Mouse (Mus musculus) limb, embryonic 13.5 days (tissue): ENCODE data around the gene Tcf21. TPM values are rescaled to one million over a fixed set of nuclear protein-coding genes. Genes with fewer than 3 reads are reported as not detected.

ENCODE experiments used
- ATAC-seq: fragments of 200-750 bp; cut with Nextera tagmentation; 2 replicates; pipeline ENCODE4 v1.8.0; 2017; ENCODE audit warnings: low read depth, moderate number of reproducible peaks, moderate TSS enrichment; ENCODE audit not compliant: low FRiP score
- H3K27ac ChIP-seq: fragments of 300-500 bp; sonication (generic); 2 replicates; pipeline ENCODE4 v1.5.1; 2015; ENCODE audit warnings: inconsistent platforms, mild to moderate bottlenecking, moderate library complexity
- H3K27me3 ChIP-seq: fragments of 300-500 bp; sonication (generic); 2 replicates; pipeline ENCODE4 v1.6.1; 2015; ENCODE audit warnings: mild to moderate bottlenecking, inconsistent platforms
- H3K36me3 ChIP-seq: fragments of 300-500 bp; sonication (generic); 2 replicates; pipeline ENCODE4 v1.6.1; 2015; ENCODE audit warnings: inconsistent platforms, mild to moderate bottlenecking, moderate library complexity
- H3K4me1 ChIP-seq: fragments of 300-500 bp; sonication (generic); 2 replicates; pipeline ENCODE4 v1.6.1; 2015; ENCODE audit warnings: inconsistent platforms
- H3K4me2 ChIP-seq: fragments of 300-500 bp; sonication (generic); replicated peaks from 2 replicates; pipeline ENCODE4 v1.6.1; 2015; ENCODE audit warnings: inconsistent platforms, mild to moderate bottlenecking, moderate library complexity
- H3K4me3 ChIP-seq: fragments of 300-500 bp; sonication (generic); 2 replicates; pipeline ENCODE4 v1.5.1; 2015; ENCODE audit warnings: moderate library complexity, mild to moderate bottlenecking, inconsistent platforms
- H3K9ac ChIP-seq: fragments of 300-500 bp; sonication (generic); 2 replicates; pipeline ENCODE4 v1.6.1; 2015; ENCODE audit warnings: mild to moderate bottlenecking, inconsistent platforms
- H3K9me3 ChIP-seq: fragments of 300-500 bp; sonication (generic); 2 replicates; pipeline ENCODE4 v1.6.1; 2016; ENCODE audit warnings: inconsistent platforms
- WGBS: fragments of 180-500 bp; shearing (Covaris S2); methylation state at CpG from one replicate; pipeline ENCODE4 v1.1.7; 2015; 5-methylcytosine and 5-hydroxymethylcytosine counted together
- polyA plus RNA-seq: library from polyadenylated mRNA; unstranded; fragments of >200 nt; fragmentation: Nextera tagmentation; extraction: Ambion mirVana; gene quantifications from 2 replicates; pipeline ENCODE4 v1.2.1, GENCODE M21; 2015

Tcf21 gene
- polyA plus RNA-seq, 1 experiment from 2014 or later = 0.37 TPM

- no peaks in the 10 kb centered on the region for H3K36me3 ChIP-seq
- H3K27me3 ChIP-seq = peaks cover 90% of the 10 kb centered on the region
- H3K4me2 ChIP-seq = no peak overlapping the region
- no peaks in the 10 kb centered on the region for H3K9me3 ChIP-seq
- H3K4me3 ChIP-seq = no peak overlapping the region
- no peak overlapping the region for H3K27ac ChIP-seq
- peaks cover 17% of the 10 kb centered on the region for H3K4me1 ChIP-seq
- 1% methylated on average over 4 of the region's 8 CpGs for WGBS
- ATAC-seq = no peak
- H3K9ac ChIP-seq = no peak overlapping the region
Observed at GRCm38 (mm10) chr10:22814294-22814693, 5.7 kb downstream of the Tcf21 start.

GRCm38 (mm10) chr10:22813317-22813960, 6.5 kb downstream of the Tcf21 start:
- H3K27ac ChIP-seq = no peak overlapping the region
- H3K9ac ChIP-seq = no peak overlapping the region
- under 1% methylated on average over 18 of the region's 18 CpGs for WGBS
- H3K36me3 ChIP-seq = no peaks in the 10 kb centered on the region
- H3K9me3 ChIP-seq = no peaks in the 10 kb centered on the region
- H3K27me3 ChIP-seq = peaks cover 89% of the 10 kb centered on the region
- H3K4me3 ChIP-seq = peak overlapping the region; percentile 26
- peaks cover 12% of the 10 kb centered on the region; the same call in 1 of the 2 replicates for H3K4me1 ChIP-seq
- no peak for ATAC-seq
- H3K4me2 ChIP-seq = peak overlapping the region; percentile 44

GRCm38 (mm10) chr10:22811921-22812320, 8.1 kb downstream of the Tcf21 start:
- no peaks in the 10 kb centered on the region for H3K9me3 ChIP-seq
- ATAC-seq = no peak
- peaks cover 12% of the 10 kb centered on the region; the same call in 1 of the 2 replicates for H3K4me1 ChIP-seq
- H3K36me3 ChIP-seq = no peaks in the 10 kb centered on the region
- WGBS = 14% methylated on average over 12 of the region's 12 CpGs
- no peak overlapping the region for H3K9ac ChIP-seq
- peaks cover 78% of the 10 kb centered on the region for H3K27me3 ChIP-seq
- no peak overlapping the region for H3K4me2 ChIP-seq
- H3K4me3 ChIP-seq = no peak overlapping the region
- no peak overlapping the region for H3K27ac ChIP-seq

- H3K27me3 ChIP-seq = peaks cover 16% of the 10 kb centered on the region
- ATAC-seq = no peak
- no peaks in the 10 kb centered on the region for H3K9me3 ChIP-seq
- H3K9ac ChIP-seq = no peak overlapping the region
- no peaks in the 10 kb centered on the region for H3K36me3 ChIP-seq
- H3K4me1 ChIP-seq = no peaks in the 10 kb centered on the region
- no peak overlapping the region for H3K4me3 ChIP-seq
- no peak overlapping the region for H3K27ac ChIP-seq
- H3K4me2 ChIP-seq = no peak overlapping the region
- WGBS = 54% methylated on average over 3 of the region's 3 CpGs
Observed at GRCm38 (mm10) chr10:22782684-22783083, 37.3 kb downstream of the Tcf21 start.

DNA sequence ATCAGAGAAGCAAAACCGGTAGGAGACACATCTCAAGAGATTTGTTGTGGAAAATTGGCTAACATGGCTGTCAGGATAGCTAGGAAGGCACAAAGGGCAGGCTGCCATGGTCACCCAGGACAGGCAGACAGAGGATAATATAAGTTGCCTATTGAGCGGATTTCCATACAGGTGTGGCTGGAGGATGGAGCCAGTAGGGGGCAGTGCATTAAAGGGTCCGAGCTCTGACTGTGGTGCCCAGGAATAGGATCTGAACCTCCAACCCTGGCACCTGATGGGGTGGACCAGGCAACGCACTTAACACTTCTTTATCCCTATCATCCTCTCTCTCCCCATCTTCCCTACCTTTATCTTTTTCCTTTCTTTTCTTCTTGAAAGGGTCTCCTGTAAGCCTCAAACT, 38.5 kb downstream of the Tcf21 start:
- peaks cover 16% of the 10 kb centered on the region for H3K27me3 ChIP-seq
- H3K4me3 ChIP-seq = no peak overlapping the region
- no peak overlapping the region for H3K4me2 ChIP-seq
- 28% methylated on average over 4 of the region's 4 CpGs for WGBS
- H3K9ac ChIP-seq = no peak overlapping the region
- H3K36me3 ChIP-seq = no peaks in the 10 kb centered on the region
- H3K27ac ChIP-seq = no peak overlapping the region
- no peak for ATAC-seq
- H3K9me3 ChIP-seq = no peaks in the 10 kb centered on the region
- no peaks in the 10 kb centered on the region for H3K4me1 ChIP-seq

DNA sequence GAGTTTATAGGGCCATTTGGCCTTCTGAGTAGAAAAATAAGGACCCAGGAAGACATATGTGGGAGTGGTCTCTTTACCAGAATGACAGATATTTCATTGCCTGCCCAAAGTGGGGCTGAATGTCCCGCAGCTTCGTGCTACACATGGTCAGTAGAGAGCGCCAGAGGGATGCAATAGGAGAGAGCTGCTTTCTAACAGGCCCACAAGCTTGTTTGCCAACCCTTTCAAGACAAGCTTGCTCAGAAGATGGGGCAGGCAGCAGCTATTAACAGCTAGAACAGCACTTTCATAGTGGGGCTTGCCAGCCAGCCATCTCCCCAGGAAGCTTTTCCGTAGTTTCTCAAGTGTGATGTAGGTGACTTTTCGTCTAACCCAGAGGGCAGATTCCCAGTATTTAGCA, 42.0 kb downstream of the Tcf21 start:
- H3K4me2 ChIP-seq = no peak overlapping the region
- ATAC-seq = no peak
- peaks cover 16% of the 10 kb centered on the region for H3K27me3 ChIP-seq
- H3K36me3 ChIP-seq = no peaks in the 10 kb centered on the region
- 11% methylated on average over 5 of the region's 5 CpGs for WGBS
- no peak overlapping the region for H3K9ac ChIP-seq
- H3K4me3 ChIP-seq = no peak overlapping the region
- no peaks in the 10 kb centered on the region for H3K4me1 ChIP-seq
- H3K27ac ChIP-seq = no peak overlapping the region
- no peaks in the 10 kb centered on the region for H3K9me3 ChIP-seq

DNA sequence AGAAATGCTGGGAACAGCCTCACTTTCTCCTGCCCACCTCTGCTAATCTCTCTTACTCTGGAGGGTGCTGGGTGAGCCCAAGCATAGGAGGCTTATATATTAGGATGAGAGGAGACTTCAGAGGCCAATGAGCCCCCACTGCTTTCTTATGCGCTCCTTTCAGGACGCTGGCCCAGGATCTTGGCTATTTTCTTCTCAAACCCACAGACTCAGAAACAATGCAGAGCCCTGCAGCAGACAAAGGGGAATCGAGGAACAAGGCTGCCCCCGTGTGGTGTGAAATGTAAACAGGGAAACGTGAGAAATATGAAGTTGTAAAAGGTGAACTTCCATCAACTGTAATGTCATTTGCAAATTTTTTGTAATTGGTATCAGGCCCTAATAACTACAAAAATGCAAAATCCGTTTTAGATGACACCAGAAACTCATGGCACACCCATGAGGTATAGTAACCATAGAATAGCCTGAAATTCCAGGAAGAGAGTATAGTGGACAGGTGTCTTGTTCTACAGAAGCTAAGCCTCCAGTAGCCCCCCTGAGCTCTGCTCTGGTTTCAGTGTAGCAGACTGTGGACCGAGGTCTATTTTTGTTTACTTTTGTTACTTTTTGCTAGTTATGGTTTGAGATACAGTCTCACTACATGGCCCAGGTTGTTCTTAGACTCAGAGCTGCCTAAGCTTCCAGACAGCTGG, 43.8 kb downstream of the Tcf21 start:
- no peaks in the 10 kb centered on the region for H3K36me3 ChIP-seq
- ATAC-seq = no peak
- no peak overlapping the region for H3K9ac ChIP-seq
- no peaks in the 10 kb centered on the region for H3K9me3 ChIP-seq
- no peak overlapping the region for H3K4me3 ChIP-seq
- H3K27me3 ChIP-seq = peaks cover 16% of the 10 kb centered on the region
- 14% methylated on average over 7 of the region's 7 CpGs for WGBS
- no peak overlapping the region for H3K4me2 ChIP-seq
- H3K4me1 ChIP-seq = no peaks in the 10 kb centered on the region
- H3K27ac ChIP-seq = no peak overlapping the region

DNA sequence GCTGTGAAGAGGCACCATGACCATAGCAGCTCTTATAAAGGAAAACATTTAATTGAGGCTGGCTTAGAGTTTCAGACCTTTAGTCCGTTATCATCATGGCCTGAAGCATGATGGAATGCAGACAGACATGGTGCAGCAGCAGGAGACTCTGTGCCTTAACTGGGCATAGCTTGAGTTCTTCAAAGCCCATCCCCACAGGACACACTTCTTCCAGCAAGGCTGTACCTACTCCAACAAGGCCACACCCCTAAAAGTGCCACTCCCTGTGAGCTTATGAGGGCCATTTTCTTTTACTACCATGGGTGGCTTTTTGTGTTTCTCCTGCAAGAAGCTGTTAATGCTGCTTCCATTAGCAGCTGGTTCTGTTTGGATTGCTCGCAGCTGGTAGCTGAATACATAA, 44.5 kb downstream of the Tcf21 start:
- peaks cover 16% of the 10 kb centered on the region for H3K27me3 ChIP-seq
- no peaks in the 10 kb centered on the region for H3K4me1 ChIP-seq
- 50% methylated on average over 2 of the region's 2 CpGs for WGBS
- H3K4me2 ChIP-seq = no peak overlapping the region
- ATAC-seq = no peak
- no peak overlapping the region for H3K27ac ChIP-seq
- no peak overlapping the region for H3K9ac ChIP-seq
- no peaks in the 10 kb centered on the region for H3K36me3 ChIP-seq
- no peak overlapping the region for H3K4me3 ChIP-seq
- H3K9me3 ChIP-seq = no peaks in the 10 kb centered on the region

GRCm38 (mm10) chr10:22774626-22775025, 45.3 kb downstream of the Tcf21 start:
- no peak overlapping the region for H3K4me3 ChIP-seq
- no peak overlapping the region for H3K4me2 ChIP-seq
- ATAC-seq = no peak
- no peaks in the 10 kb centered on the region for H3K9me3 ChIP-seq
- no peaks in the 10 kb centered on the region for H3K4me1 ChIP-seq
- 85% methylated on average over 3 of the region's 3 CpGs for WGBS
- H3K27ac ChIP-seq = no peak overlapping the region
- peaks cover 8% of the 10 kb centered on the region for H3K27me3 ChIP-seq
- H3K9ac ChIP-seq = no peak overlapping the region
- H3K36me3 ChIP-seq = no peaks in the 10 kb centered on the region

Other genes with a start within 250 kb of the Tcf21 start
- 1.8 and 2.2 TPM in 2 replicates for gene Slc2a12, start 175.2 kb downstream of the Tcf21 start, polyA plus RNA-seq
- gene Tbpl1, start 88.2 kb downstream of the Tcf21 start, polyA plus RNA-seq = 63.5 and 72.1 TPM in 2 replicates